Mouse (Mus musculus): ENCODE results near the gene Ccdc91. TPM values are rescaled to one million over a fixed set of nuclear protein-coding genes. Genes with fewer than 3 reads are reported as not detected.
A peak's percentile ranks its signal among the peaks of the same experiment; 100 is the strongest.

Gene Ccdc91
- polyA plus RNA-seq, 1 experiment from 2014 or later: 21.1 TPM

- H3K27ac ChIP-seq (replicated peaks): no peak overlapping the region
- 50% methylated on average over 4 of the region's 4 CpGs for WGBS
- H3K9ac ChIP-seq: no peak overlapping the region
- ATAC-seq (ENCODE audit: extremely low read depth, insufficient number of reproducible peaks, low FRiP score, low TSS enrichment): no peak
- H3K4me1 ChIP-seq: peaks cover 15% of the 10 kb centered on the region
- H3K36me3 ChIP-seq: no peaks in the 10 kb centered on the region
- no peak overlapping the region for H3K4me3 ChIP-seq
- no peak overlapping the region for H3K4me2 ChIP-seq
- H3K27me3 ChIP-seq (replicated peaks): no peaks in the 10 kb centered on the region
- H3K9me3 ChIP-seq: no peaks in the 10 kb centered on the region
These were observed 97.5 kb downstream of the Ccdc91 start for GRCm38 (mm10) chr6:147573137-147573536.

GRCm38 (mm10) chr6:147574454-147575182 is 99.0 kb downstream of the Ccdc91 start:
- no peaks in the 10 kb centered on the region for H3K9me3 ChIP-seq
- no peaks in the 10 kb centered on the region for H3K36me3 ChIP-seq
- 62% methylated on average over 5 of the region's 5 CpGs for WGBS
- no peak overlapping the region for H3K4me3 ChIP-seq
- no peak overlapping the region for H3K4me2 ChIP-seq
- ATAC-seq (ENCODE audit: extremely low read depth, insufficient number of reproducible peaks, low FRiP score, low TSS enrichment): no peak
- H3K9ac ChIP-seq: no peak overlapping the region
- no peak overlapping the region for H3K27ac ChIP-seq (replicated peaks)
- H3K4me1 ChIP-seq: peaks cover 18% of the 10 kb centered on the region
- no peaks in the 10 kb centered on the region for H3K27me3 ChIP-seq (replicated peaks)

- H3K36me3 ChIP-seq: no peaks in the 10 kb centered on the region
- H3K4me2 ChIP-seq: no peak overlapping the region
- no peaks in the 10 kb centered on the region for H3K9me3 ChIP-seq
- peaks cover 25% of the 10 kb centered on the region for H3K4me1 ChIP-seq
- H3K27me3 ChIP-seq (replicated peaks): no peaks in the 10 kb centered on the region
- no peak overlapping the region for H3K9ac ChIP-seq
- ATAC-seq (ENCODE audit: extremely low read depth, insufficient number of reproducible peaks, low FRiP score, low TSS enrichment): no peak
- no peak overlapping the region for H3K27ac ChIP-seq (replicated peaks)
- WGBS: 49% methylated on average over 11 of the region's 11 CpGs
- H3K4me3 ChIP-seq: no peak overlapping the region
These were observed 99.7 kb downstream of the Ccdc91 start for GRCm38 (mm10) chr6:147575183-147575784.

- no peak overlapping the region for H3K4me3 ChIP-seq
- H3K27ac ChIP-seq (replicated peaks): no peak overlapping the region
- peaks cover 9% of the 10 kb centered on the region; the same call in 1 of the 2 replicates for H3K4me1 ChIP-seq
- no peak overlapping the region for H3K9ac ChIP-seq
- peaks cover 6% of the 10 kb centered on the region; the same call in 1 of the 2 replicates for H3K36me3 ChIP-seq
- H3K4me2 ChIP-seq: no peak overlapping the region
- ATAC-seq (ENCODE audit: extremely low read depth, insufficient number of reproducible peaks, low FRiP score, low TSS enrichment): no peak
- H3K27me3 ChIP-seq (replicated peaks): no peaks in the 10 kb centered on the region
- no peaks in the 10 kb centered on the region for H3K9me3 ChIP-seq
- 86% methylated on average over 3 of the region's 3 CpGs for WGBS
These were observed 112.0 kb downstream of the Ccdc91 start for GRCm38 (mm10) chr6:147587675-147588074.

GRCm38 (mm10) chr6:147606666-147607065 is 131.0 kb downstream of the Ccdc91 start:
- Histone ChIP-seq H3K9me3 (no peaks in the 10 kb centered on the region), H3K36me3 (no peaks in the 10 kb centered on the region), H3K27me3 (replicated peaks) (no peaks in the 10 kb centered on the region), H3K4me2 (no peak overlapping the region), H3K27ac (replicated peaks) (no peak overlapping the region), H3K4me3 (no peak overlapping the region), H3K4me1 (peaks cover 37% of the 10 kb centered on the region), H3K9ac (peak overlapping the region; percentile 37; the same call in 1 of the 2 replicates)
- 56% methylated on average over 10 of the region's 10 CpGs for WGBS
- ATAC-seq (ENCODE audit: extremely low read depth, insufficient number of reproducible peaks, low FRiP score, low TSS enrichment): no peak

- no peak for ATAC-seq (ENCODE audit: extremely low read depth, insufficient number of reproducible peaks, low FRiP score, low TSS enrichment)
- peaks cover 37% of the 10 kb centered on the region for H3K4me1 ChIP-seq
- 33% methylated on average over 6 of the region's 6 CpGs for WGBS
These were observed 132.0 kb downstream of the Ccdc91 start for GRCm38 (mm10) chr6:147607613-147608012.

GRCm38 (mm10) chr6:147615306-147615705 is 139.7 kb downstream of the Ccdc91 start:
- no peak for ATAC-seq (ENCODE audit: extremely low read depth, insufficient number of reproducible peaks, low FRiP score, low TSS enrichment)
- Histone ChIP-seq H3K4me3 (no peak overlapping the region), H3K9me3 (peaks cover 3% of the 10 kb centered on the region; the same call in 1 of the 2 replicates), H3K9ac (no peak overlapping the region), H3K27ac (replicated peaks) (no peak overlapping the region), H3K36me3 (peaks cover 5% of the 10 kb centered on the region; the same call in 1 of the 2 replicates), H3K4me2 (no peak overlapping the region), H3K4me1 (peaks cover 7% of the 10 kb centered on the region), H3K27me3 (replicated peaks) (no peaks in the 10 kb centered on the region)
- WGBS: 29% methylated on average over 2 of the region's 2 CpGs

More at GRCm38 (mm10) chr6:147607613-147608012, 132.0 kb downstream of the Ccdc91 start:
- Histone ChIP-seq H3K36me3 (no peaks in the 10 kb centered on the region), H3K27me3 (replicated peaks) (no peaks in the 10 kb centered on the region), H3K9me3 (no peaks in the 10 kb centered on the region), H3K27ac (replicated peaks) (no peak overlapping the region), H3K4me3 (no peak overlapping the region), H3K4me2 (no peak overlapping the region), H3K9ac (no peak overlapping the region; the same call in 1 of the 2 replicates)

- Histone ChIP-seq H3K4me1 (peaks cover 22% of the 10 kb centered on the region), H3K4me2 (no peak overlapping the region), H3K4me3 (no peak overlapping the region), H3K9me3 (peaks cover 3% of the 10 kb centered on the region; the same call in 1 of the 2 replicates), H3K27me3 (replicated peaks) (no peaks in the 10 kb centered on the region), H3K36me3 (no peaks in the 10 kb centered on the region), H3K9ac (no peak overlapping the region), H3K27ac (replicated peaks) (no peak overlapping the region)
- no peak for ATAC-seq (ENCODE audit: extremely low read depth, insufficient number of reproducible peaks, low FRiP score, low TSS enrichment)
- WGBS: 69% methylated on average over 3 of the region's 3 CpGs
These were observed 147.5 kb downstream of the Ccdc91 start for GRCm38 (mm10) chr6:147623142-147623541.

GRCm38 (mm10) chr6:147636464-147636863 is 160.8 kb downstream of the Ccdc91 start:
- no peaks in the 10 kb centered on the region for H3K9me3 ChIP-seq
- no peak overlapping the region for H3K4me3 ChIP-seq
- 57% methylated on average over 5 of the region's 5 CpGs for WGBS
- H3K4me1 ChIP-seq: no peaks in the 10 kb centered on the region
- H3K27ac ChIP-seq (replicated peaks): no peak overlapping the region; the same call in 1 of the 2 replicates
- H3K36me3 ChIP-seq: peaks cover 8% of the 10 kb centered on the region
- H3K9ac ChIP-seq: no peak overlapping the region
- no peaks in the 10 kb centered on the region for H3K27me3 ChIP-seq (replicated peaks)
- ATAC-seq (ENCODE audit: extremely low read depth, insufficient number of reproducible peaks, low FRiP score, low TSS enrichment): no peak
- no peak overlapping the region for H3K4me2 ChIP-seq

- Histone ChIP-seq H3K4me1 (no peaks in the 10 kb centered on the region), H3K36me3 (no peaks in the 10 kb centered on the region), H3K9me3 (no peaks in the 10 kb centered on the region), H3K27ac (replicated peaks) (no peak overlapping the region), H3K27me3 (replicated peaks) (no peaks in the 10 kb centered on the region), H3K9ac (no peak overlapping the region), H3K4me2 (no peak overlapping the region), H3K4me3 (no peak overlapping the region)
- WGBS: 80% methylated on average over 7 of the region's 7 CpGs
- no peak for ATAC-seq (ENCODE audit: extremely low read depth, insufficient number of reproducible peaks, low FRiP score, low TSS enrichment)
These were observed 168.2 kb downstream of the Ccdc91 start for GRCm38 (mm10) chr6:147643875-147644274.

GRCm38 (mm10) chr6:147644391-147644790 is 168.8 kb downstream of the Ccdc91 start:
- Histone ChIP-seq H3K27ac (replicated peaks) (no peak overlapping the region), H3K9ac (no peak overlapping the region), H3K9me3 (no peaks in the 10 kb centered on the region), H3K4me3 (no peak overlapping the region), H3K27me3 (replicated peaks) (no peaks in the 10 kb centered on the region), H3K4me1 (no peaks in the 10 kb centered on the region), H3K36me3 (no peaks in the 10 kb centered on the region), H3K4me2 (no peak overlapping the region)
- no peak for ATAC-seq (ENCODE audit: extremely low read depth, insufficient number of reproducible peaks, low FRiP score, low TSS enrichment)

Measured in heart, embryonic 13.5 days (tissue).